Mouse (Mus musculus): ENCODE results near the gene Coq5.

- no peak for TF ChIP-seq CHD2 (IDR thresholded peaks at IDR 0.05; ENCODE audit: low read depth, low read length)
- no peak for TF ChIP-seq HCFC1 (IDR thresholded peaks at IDR 0.05; ENCODE audit: borderline replicate concordance, insufficient read depth, low read length)
- TF ChIP-seq ZC3H11A (IDR thresholded peaks at IDR 0.05; ENCODE audit: borderline replicate concordance, low read depth, low read length): no peak
- TF ChIP-seq ZNF384 (IDR thresholded peaks at IDR 0.05; ENCODE audit: low read depth, low read length): no peak
- no peak for TF ChIP-seq MAFK (IDR thresholded peaks at IDR 0.05; ENCODE audit: insufficient read depth, low read depth, low read length)
These were observed 48.4 kb downstream of the Coq5 start for GRCm38 (mm10) chr5:115327610-115328548.

Data from ES-E14 (cell line).